Mouse (Mus musculus): ENCODE data around the gene Runx1.
A peak's percentile ranks its signal among the peaks of the same experiment; 100 is the strongest.

Runx1 gene

GRCm38 (mm10) chr16:92654294-92654950 lies 171.5 kb downstream of the Runx1 start:
- DNase-seq (ENCODE audit: low read depth) = no peak

- DNase-seq (ENCODE audit: low read depth) = no peak
Observed at GRCm38 (mm10) chr16:92653816-92654215, 172.1 kb downstream of the Runx1 start.

DNA sequence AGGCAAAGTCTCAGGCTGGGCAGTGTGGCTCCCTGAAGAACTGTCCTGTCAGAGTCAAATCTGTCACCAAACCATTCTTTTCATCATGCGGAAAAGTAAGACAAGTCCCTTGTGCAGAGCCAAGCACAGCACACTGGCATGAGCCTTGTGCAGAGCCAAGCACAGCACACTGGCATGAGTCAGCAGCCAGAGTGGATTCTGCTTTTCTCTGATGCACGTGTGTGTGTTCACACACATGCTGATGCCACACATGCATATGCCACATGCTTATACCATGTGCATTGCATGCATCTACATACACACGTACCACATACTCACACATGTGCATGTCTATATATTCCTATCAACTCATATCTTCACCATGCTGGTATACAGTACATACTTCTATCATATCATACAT lies 174.7 kb downstream of the Runx1 start:
- no peak for DNase-seq (ENCODE audit: low read depth)

GRCm38 (mm10) chr16:92646153-92646552 lies 179.8 kb downstream of the Runx1 start:
- no peak for DNase-seq (ENCODE audit: low read depth)

DNA sequence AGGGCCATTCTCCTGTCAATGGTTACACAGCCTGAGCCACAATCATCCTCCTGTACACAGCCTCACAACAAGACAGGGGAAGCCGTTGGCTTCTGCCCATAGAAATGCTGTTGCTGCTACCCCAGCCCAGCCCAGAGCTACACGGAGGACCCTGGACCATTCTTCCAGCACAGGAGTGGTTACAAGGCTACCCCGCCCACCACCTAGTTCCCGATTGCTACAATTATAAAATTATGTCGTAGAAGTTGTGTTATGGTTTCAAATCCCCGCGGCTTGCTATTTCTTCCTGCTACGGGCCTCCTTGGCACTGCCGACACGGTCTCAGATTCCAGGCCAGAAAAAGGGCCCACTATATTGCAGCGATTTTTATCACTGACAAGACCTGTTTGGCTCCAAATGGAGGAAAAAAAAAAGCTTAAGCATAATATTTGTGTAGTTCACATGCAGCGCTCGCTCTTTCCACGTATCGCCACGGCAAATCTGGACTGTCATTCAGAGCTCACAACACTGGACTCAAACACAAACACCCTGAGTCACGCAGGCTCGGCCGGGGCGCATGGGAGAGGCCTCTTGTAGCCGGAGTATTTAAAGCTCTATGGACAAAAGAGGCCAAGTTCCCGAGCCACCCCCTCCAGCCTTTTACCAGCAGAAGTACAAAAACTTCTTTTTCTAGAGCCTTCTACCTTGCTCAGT lies 180.4 kb downstream of the Runx1 start:
- no peak for DNase-seq (ENCODE audit: low read depth)

- no peak for DNase-seq (ENCODE audit: low read depth)
Observed at GRCm38 (mm10) chr16:92644718-92645422, 181.1 kb downstream of the Runx1 start.

DNA sequence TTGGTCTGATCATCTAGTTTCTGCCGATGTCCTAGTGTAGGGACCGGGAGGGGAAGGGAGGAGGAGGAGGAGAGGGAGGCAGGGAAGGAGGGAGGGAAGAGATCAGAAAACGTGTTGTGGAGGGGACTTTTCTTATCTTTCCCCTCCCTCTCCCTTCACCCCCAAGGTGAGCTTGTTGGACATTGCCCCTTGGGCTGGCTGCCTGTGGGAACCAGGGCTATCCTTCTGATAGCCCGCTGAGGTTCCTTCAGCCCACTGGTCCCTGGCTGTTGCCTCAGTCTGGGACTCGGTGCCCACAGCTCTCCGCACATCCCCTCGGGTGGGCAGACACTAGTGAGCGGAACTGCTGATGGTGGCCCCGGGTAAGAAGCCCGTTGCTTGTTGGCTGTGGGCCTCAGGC lies 181.6 kb downstream of the Runx1 start:
- no peak for DNase-seq (ENCODE audit: low read depth)

DNA sequence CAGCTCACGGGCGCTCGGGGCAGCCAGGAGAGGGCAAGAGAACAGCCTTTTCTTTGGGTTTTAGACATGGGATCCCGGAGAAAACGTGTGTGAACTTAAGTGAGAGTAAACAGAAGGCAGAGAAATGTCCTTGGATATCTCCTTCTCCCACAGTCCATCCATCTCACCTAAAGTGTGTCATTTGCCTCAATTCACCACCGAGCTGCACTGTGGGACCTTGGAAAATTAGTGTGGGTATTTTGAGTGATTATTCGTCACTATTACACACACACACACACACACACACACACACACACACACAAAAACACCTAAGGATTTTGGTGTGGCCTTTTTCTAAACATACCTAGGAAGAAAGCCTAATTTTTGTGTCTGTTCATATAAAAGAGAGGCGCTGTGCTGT lies 183.7 kb downstream of the Runx1 start:
- no peak for DNase-seq (ENCODE audit: low read depth)

DNA sequence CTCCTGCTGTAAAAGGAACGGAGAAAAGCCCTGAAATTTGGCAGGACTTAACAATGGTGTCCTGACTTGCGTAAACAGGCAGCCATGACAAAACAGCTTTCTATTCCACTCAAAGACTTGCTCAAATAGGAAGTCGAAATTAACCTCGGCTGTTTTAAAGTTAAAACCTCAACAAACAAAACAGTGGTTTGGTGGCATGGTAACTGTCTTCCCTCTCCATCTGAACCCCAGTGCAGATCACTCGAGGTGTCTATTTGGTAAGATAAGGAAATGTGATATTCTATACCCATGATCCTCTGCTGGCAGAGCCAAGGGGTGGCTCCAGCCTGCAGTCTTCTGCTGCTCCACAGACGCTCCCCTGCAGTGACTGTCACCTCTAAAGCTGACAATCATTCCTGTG lies 184.9 kb downstream of the Runx1 start:
- DNase-seq (ENCODE audit: low read depth) = no peak

GRCm38 (mm10) chr16:92639093-92639492 lies 186.9 kb downstream of the Runx1 start:
- DNase-seq (ENCODE audit: low read depth) = peak; percentile 7

- DNase-seq (ENCODE audit: low read depth) = no peak
Observed at GRCm38 (mm10) chr16:92637033-92637432, 188.9 kb downstream of the Runx1 start.

DNA sequence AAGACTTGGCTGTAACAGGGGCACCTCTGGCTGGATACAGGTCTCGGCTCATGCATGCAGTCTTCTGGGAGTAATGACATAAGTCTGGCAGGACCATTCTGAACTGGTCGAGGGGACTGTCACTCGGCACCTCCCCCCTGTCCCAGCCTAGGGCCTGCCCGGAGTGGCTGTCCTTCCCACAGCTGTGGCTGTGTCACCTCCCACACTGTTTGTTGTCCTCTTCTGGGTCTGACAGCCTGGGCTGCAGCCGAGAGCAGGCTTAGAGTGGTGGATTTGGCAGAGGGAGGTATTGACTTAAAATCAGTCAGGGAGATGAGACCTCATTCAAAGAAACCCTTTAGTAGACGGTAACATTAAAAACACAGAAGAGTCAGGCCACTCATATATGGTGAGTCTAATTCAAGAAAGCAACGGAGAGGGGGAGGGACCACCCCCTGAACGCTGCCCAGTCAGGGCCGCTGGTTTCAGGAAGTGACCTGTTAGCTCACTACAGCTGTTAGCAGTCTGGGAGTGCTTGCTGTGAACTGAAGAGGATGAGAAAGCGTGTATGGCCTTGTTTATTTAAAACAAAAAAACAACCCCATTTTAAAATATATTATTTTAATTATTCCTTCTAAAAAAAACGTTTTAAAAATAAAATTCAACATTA lies 193.7 kb downstream of the Runx1 start:
- no peak for DNase-seq (ENCODE audit: low read depth)

DNA sequence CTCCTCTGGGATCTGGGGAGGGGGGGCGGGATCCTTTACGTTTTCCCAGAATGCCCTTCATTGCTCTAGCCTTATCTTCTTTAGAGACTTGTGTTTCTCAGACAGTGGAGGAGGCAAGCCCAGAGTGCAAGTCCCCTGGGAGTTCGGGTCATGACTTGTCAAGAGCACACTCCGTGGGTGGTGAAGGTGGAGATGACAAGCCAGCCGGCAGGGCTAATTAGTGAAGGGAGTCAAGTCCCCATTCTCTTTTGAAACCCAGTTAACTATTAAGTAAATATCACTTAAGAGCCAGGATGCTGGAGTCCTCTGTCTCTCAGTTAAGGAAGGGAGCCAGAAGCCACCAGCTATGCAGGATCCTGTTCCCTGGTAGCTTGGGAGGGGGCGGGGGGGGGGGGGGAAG lies 194.3 kb downstream of the Runx1 start:
- DNase-seq (ENCODE audit: low read depth) = no peak

GRCm38 (mm10) chr16:92630950-92631349 lies 195.0 kb downstream of the Runx1 start:
- DNase-seq (ENCODE audit: low read depth) = no peak

- DNase-seq (ENCODE audit: low read depth) = no peak
Observed at GRCm38 (mm10) chr16:92629829-92630228, 196.1 kb downstream of the Runx1 start.

GRCm38 (mm10) chr16:92627262-92627661 lies 198.7 kb downstream of the Runx1 start:
- no peak for DNase-seq (ENCODE audit: low read depth)

GRCm38 (mm10) chr16:92623953-92624352 lies 202.0 kb downstream of the Runx1 start:
- DNase-seq (ENCODE audit: low read depth) = no peak

- DNase-seq (ENCODE audit: low read depth) = no peak
Observed at GRCm38 (mm10) chr16:92621859-92622258, 204.1 kb downstream of the Runx1 start.

GRCm38 (mm10) chr16:92620841-92621518 lies 205.0 kb downstream of the Runx1 start:
- no peak for DNase-seq (ENCODE audit: low read depth)

DNA sequence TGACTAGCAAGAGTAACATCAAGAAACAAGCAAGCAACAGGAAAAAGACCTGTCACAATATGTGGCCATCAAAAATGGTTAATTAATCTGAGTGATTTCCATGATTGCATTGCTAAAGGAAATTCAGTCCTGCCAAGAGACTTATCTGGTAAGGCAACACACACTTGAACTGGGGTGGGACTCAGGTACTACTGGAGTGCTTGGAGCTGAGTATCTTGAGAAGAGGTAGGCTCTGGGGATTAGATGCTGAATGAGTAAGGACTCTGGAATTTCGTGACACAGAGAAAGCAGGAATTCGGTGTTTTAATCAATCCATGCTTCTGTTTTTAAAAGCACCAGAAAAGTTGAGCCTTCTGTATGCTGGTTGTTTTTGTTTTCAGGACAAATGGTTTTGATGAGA lies 209.1 kb downstream of the Runx1 start:
- DNase-seq (ENCODE audit: low read depth) = no peak

- DNase-seq (ENCODE audit: low read depth) = no peak
Observed at GRCm38 (mm10) chr16:92615234-92615799, 210.6 kb downstream of the Runx1 start.

DNA sequence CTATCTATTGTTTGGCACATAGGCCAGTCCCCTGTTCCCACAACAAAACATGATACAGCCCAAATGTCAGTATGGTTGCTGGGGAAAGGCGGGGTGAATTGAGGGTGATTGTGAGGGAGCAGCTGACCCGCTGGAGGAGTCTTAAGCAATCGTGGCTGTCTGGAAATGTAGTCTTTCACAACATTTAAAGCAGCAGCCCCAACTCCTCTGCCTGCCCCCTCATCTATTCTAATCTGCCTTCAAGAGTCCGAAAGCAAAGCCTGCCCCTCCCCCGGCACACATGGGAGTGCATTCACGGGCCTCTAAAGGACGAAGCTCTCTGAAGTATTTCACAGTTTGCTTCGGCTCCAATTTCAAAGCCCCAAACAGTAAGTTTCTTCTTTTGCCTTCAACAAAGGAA lies 213.4 kb downstream of the Runx1 start:
- no peak for DNase-seq (ENCODE audit: low read depth)
